Mouse (Mus musculus): ENCODE measurements at regions not wholly inside any gene's neighbourhood (a gene's known extent, or its start where the extent isn't known, plus 50 kb on each side); places are given as distances from the start of the nearest gene placed in this dataset.

DNA sequence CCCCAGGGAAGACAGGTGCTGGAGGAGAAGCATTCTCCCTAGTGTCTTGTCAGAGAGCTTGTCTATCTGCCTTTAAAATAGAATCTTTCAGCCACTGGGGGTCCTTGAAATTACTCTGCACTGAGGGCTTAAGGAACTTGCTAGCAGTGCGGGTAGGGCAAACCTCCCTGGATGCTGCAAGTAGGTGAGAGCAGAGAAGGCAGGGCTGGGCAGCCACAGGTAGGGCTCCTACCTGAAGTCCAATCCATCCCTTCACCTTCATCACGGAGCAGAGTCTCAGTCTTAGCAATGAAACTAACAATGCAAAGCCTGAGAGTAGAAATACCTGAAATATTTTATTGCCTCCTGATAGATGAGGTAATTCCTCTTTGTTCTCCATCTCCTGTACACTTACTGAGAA is 961.2 kb upstream of the Car8 start:
- TF ChIP-seq CTCF (IDR thresholded peaks at IDR 0.05; ENCODE audit: insufficient read depth, low read depth, low read length) = no peak
- TF ChIP-seq POLR2A (IDR thresholded peaks at IDR 0.05; ENCODE audit: insufficient read depth, low read depth, low read length) = no peak
